Mouse (Mus musculus): ENCODE measurements around the gene Olfr1214.
"Not testable (repeated sequence)": the region's sequence is repeated elsewhere in the genome, so short reads cannot be mapped to it uniquely, and the experiment has no call there.

Gene Olfr1214

GRCm38 (mm10) chr2:88992553-88992952, at the start of gene Olfr1214:
Olfr1214 (minus strand) TSS chr2:88992653.
- DNase-seq (ENCODE audit: low read depth, low spot score) = no peak

GRCm38 (mm10) chr2:89031965-89032364, 39.5 kb upstream of the Olfr1214 start, which contains the start of gene Olfr1217:
Olfr1217 (minus strand) TSS chr2:89032065.
- no peak for DNase-seq (ENCODE audit: low read depth, low spot score)

- DNase-seq (ENCODE audit: low read depth, low spot score) = not testable (repeated sequence)
Measured at GRCm38 (mm10) chr2:89021436-89021835, 29.0 kb upstream of the Olfr1214 start.

- no peak for DNase-seq (ENCODE audit: low read depth, low spot score)
Measured at GRCm38 (mm10) chr2:89018240-89018639, 25.8 kb upstream of the Olfr1214 start, which contains the start of gene Olfr1216. Olfr1216 (minus strand) TSS chr2:89018340.

GRCm38 (mm10) chr2:89006873-89007272, 14.4 kb upstream of the Olfr1214 start, which contains the start of gene Olfr1215:
Olfr1215 (minus strand) TSS chr2:89006973.
- no peak for DNase-seq (ENCODE audit: low read depth, low spot score)

GRCm38 (mm10) chr2:88980181-88980580, 12.3 kb downstream of the Olfr1214 start, which contains the start of gene Gm13762:
Gm13762 (minus strand) TSS chr2:88980281.
- no peak for DNase-seq (ENCODE audit: low read depth, low spot score)

- no peak for DNase-seq (ENCODE audit: low read depth, low spot score)
Measured at GRCm38 (mm10) chr2:88953669-88954068, 38.8 kb downstream of the Olfr1214 start, which contains the start of gene Olfr1212. Olfr1212 (plus strand) TSS chr2:88953969.

GRCm38 (mm10) chr2:88938011-88938410, 54.4 kb downstream of the Olfr1214 start, which contains the start of gene Olfr1211:
Olfr1211 (minus strand) TSS chr2:88938111.
- no peak for DNase-seq (ENCODE audit: low read depth, low spot score)
